Mouse (Mus musculus) forebrain, embryonic 16.5 days (tissue): ENCODE data around the gene Zbtb1. TPM values are rescaled to one million over a fixed set of nuclear protein-coding genes. Genes with fewer than 3 reads are reported as not detected.

Experiments
- ATAC-seq: fragments of 200-750 bp; cut with Nextera tagmentation; 2 replicates; pipeline ENCODE4 v1.8.0; 2017; ENCODE audit warnings: mild to moderate bottlenecking, moderate library complexity
- H3K27ac ChIP-seq: fragments of 300-500 bp; sonication (generic); 2 replicates; pipeline ENCODE4 v1.5.1; 2014; ENCODE audit warnings: low read length, control low read depth
- H3K27me3 ChIP-seq: fragments of 300-500 bp; sonication (generic); replicated peaks from 2 replicates; pipeline ENCODE4 v1.6.1; 2014; ENCODE audit warnings: low read length; ENCODE audit not compliant: control insufficient read depth, insufficient read depth
- H3K36me3 ChIP-seq: fragments of 300-500 bp; sonication (generic); 2 replicates; pipeline ENCODE4 v1.6.1; 2014; ENCODE audit not compliant: control insufficient read depth, insufficient read depth
- H3K4me1 ChIP-seq: fragments of 300-500 bp; sonication (generic); replicated peaks from 2 replicates; pipeline ENCODE4 v1.6.1; 2014; ENCODE audit warnings: low read length; ENCODE audit not compliant: control insufficient read depth, insufficient read depth
- H3K4me2 ChIP-seq: fragments of 300-500 bp; sonication (generic); 2 replicates; pipeline ENCODE4 v1.6.1; 2014; ENCODE audit warnings: mild to moderate bottlenecking, low read length, control low read depth
- H3K4me3 ChIP-seq: fragments of 300-500 bp; sonication (generic); replicated peaks from 2 replicates; pipeline ENCODE4 v1.5.1; 2014; ENCODE audit warnings: mild to moderate bottlenecking, low read length, control low read depth
- H3K9ac ChIP-seq: fragments of 300-500 bp; sonication (generic); replicated peaks from 2 replicates; pipeline ENCODE4 v1.6.1; 2014; ENCODE audit warnings: low read depth, low read length, control low read depth
- H3K9me3 ChIP-seq: fragments of 300-500 bp; sonication (generic); 2 replicates; pipeline ENCODE4 v1.6.1; 2016; ENCODE audit warnings: low read length; ENCODE audit not compliant: control insufficient read depth
- WGBS: fragments of 180-500 bp; shearing (Covaris S2); extraction: QIAGEN DNeasy Blood & Tissue Kit; methylation state at CpG from one replicate; pipeline ENCODE4 v1.1.7; 2014; 5-methylcytosine and 5-hydroxymethylcytosine counted together
- polyA plus RNA-seq: library from polyadenylated mRNA; unstranded; fragments of >200 nt; fragmentation: Nextera tagmentation; extraction: Ambion mirVana; gene quantifications from 2 replicates; pipeline ENCODE4 v1.2.1, GENCODE M21; 2015

Gene Zbtb1
- polyA plus RNA-seq, 1 experiment from 2014 or later, result 4.6 TPM

GRCm38 (mm10) chr12:76415383-76416010 lies 45.4 kb downstream of the Zbtb1 start:
- no peak overlapping the region for H3K4me2 ChIP-seq
- WGBS, result 88% methylated on average over 11 of the region's 12 CpGs
- H3K4me3 ChIP-seq, result no peak overlapping the region
- peaks cover 7% of the 10 kb centered on the region for H3K27me3 ChIP-seq
- H3K27ac ChIP-seq, result no peak overlapping the region
- no peak for ATAC-seq
- H3K9me3 ChIP-seq, result peaks cover 3% of the 10 kb centered on the region; the same call in 1 of the 2 replicates
- H3K9ac ChIP-seq, result no peak overlapping the region
- H3K36me3 ChIP-seq, result no peaks in the 10 kb centered on the region
- peaks cover 6% of the 10 kb centered on the region for H3K4me1 ChIP-seq

- Histone ChIP-seq H3K27ac (no peak within 1 kb of the TSS), H3K36me3 (no peaks in the 10 kb centered on the region), H3K27me3 (peaks cover 7% of the 10 kb centered on the region), H3K9me3 (peaks cover 3% of the 10 kb centered on the region; the same call in 1 of the 2 replicates), H3K4me3 (peak within 1 kb of the TSS; percentile 43), H3K4me2 (peak within 1 kb of the TSS; percentile 78), H3K4me1 (peaks cover 6% of the 10 kb centered on the region), H3K9ac (peak within 1 kb of the TSS; percentile 35; the same call in 1 of the 2 replicates)
- no peak for ATAC-seq
- WGBS, result 2% methylated on average over 35 of the region's 37 CpGs
Observed at GRCm38 (mm10) chr12:76417433-76417854, 47.4 kb downstream of the Zbtb1 start, which contains the start of gene Ppp1r36. Ppp1r36 (plus strand) TSS chr12:76417538.

GRCm38 (mm10) chr12:76418346-76418745 lies 48.3 kb downstream of the Zbtb1 start:
- Histone ChIP-seq H3K27me3 (peaks cover 7% of the 10 kb centered on the region), H3K9me3 (peaks cover 3% of the 10 kb centered on the region; the same call in 1 of the 2 replicates), H3K4me1 (peaks cover 6% of the 10 kb centered on the region), H3K9ac (no peak overlapping the region), H3K4me3 (no peak overlapping the region), H3K4me2 (no peak overlapping the region), H3K27ac (no peak overlapping the region), H3K36me3 (no peaks in the 10 kb centered on the region)
- WGBS, result 97% methylated on average over 5 of the region's 5 CpGs
- ATAC-seq, result no peak

GRCm38 (mm10) chr12:76425256-76425655 lies 55.2 kb downstream of the Zbtb1 start:
- Histone ChIP-seq H3K27ac (no peak overlapping the region), H3K4me3 (no peak overlapping the region), H3K4me2 (no peak overlapping the region), H3K9ac (no peak overlapping the region), H3K4me1 (no peaks in the 10 kb centered on the region), H3K36me3 (no peaks in the 10 kb centered on the region), H3K27me3 (no peaks in the 10 kb centered on the region), H3K9me3 (no peaks in the 10 kb centered on the region)
- 96% methylated on average over 3 of the region's 3 CpGs for WGBS
- ATAC-seq, result no peak

- Histone ChIP-seq H3K27ac (no peak overlapping the region), H3K4me1 (no peaks in the 10 kb centered on the region), H3K4me3 (no peak overlapping the region), H3K9me3 (no peaks in the 10 kb centered on the region), H3K36me3 (no peaks in the 10 kb centered on the region), H3K27me3 (no peaks in the 10 kb centered on the region), H3K4me2 (no peak overlapping the region), H3K9ac (no peak overlapping the region)
- 67% methylated on average over 5 of the region's 5 CpGs for WGBS
- ATAC-seq, result no peak
Observed at GRCm38 (mm10) chr12:76427546-76427945, 57.5 kb downstream of the Zbtb1 start.

GRCm38 (mm10) chr12:76430879-76431406 lies 60.9 kb downstream of the Zbtb1 start:
- H3K9me3 ChIP-seq, result no peaks in the 10 kb centered on the region
- no peak overlapping the region for H3K27ac ChIP-seq
- H3K27me3 ChIP-seq, result no peaks in the 10 kb centered on the region; the same call in 1 of the 2 replicates
- ATAC-seq, result no peak
- 63% methylated on average over 5 of the region's 5 CpGs for WGBS
- H3K9ac ChIP-seq, result no peak overlapping the region
- 0 out of 2 replicates have a peak, but pooled peaks cover 2% of the 10 kb centered on the region for H3K4me1 ChIP-seq
- H3K36me3 ChIP-seq, result no peaks in the 10 kb centered on the region
- H3K4me3 ChIP-seq, result no peak overlapping the region
- H3K4me2 ChIP-seq, result no peak overlapping the region

- Histone ChIP-seq H3K36me3 (no peaks in the 10 kb centered on the region), H3K9me3 (no peaks in the 10 kb centered on the region), H3K9ac (no peak overlapping the region), H3K4me3 (no peak overlapping the region), H3K4me1 (0 out of 2 replicates have a peak, but pooled peaks cover 2% of the 10 kb centered on the region), H3K4me2 (no peak overlapping the region), H3K27ac (no peak overlapping the region), H3K27me3 (no peaks in the 10 kb centered on the region; the same call in 1 of the 2 replicates)
- no peak for ATAC-seq
- 87% methylated on average over 6 of the region's 6 CpGs for WGBS
Observed at GRCm38 (mm10) chr12:76431431-76431830, 61.4 kb downstream of the Zbtb1 start.

GRCm38 (mm10) chr12:76434111-76434510 lies 64.0 kb downstream of the Zbtb1 start:
- Histone ChIP-seq H3K27me3 (no peaks in the 10 kb centered on the region; the same call in 1 of the 2 replicates), H3K36me3 (no peaks in the 10 kb centered on the region), H3K9me3 (no peaks in the 10 kb centered on the region), H3K27ac (no peak overlapping the region), H3K4me1 (0 out of 2 replicates have a peak, but pooled peaks cover 2% of the 10 kb centered on the region), H3K4me2 (no peak overlapping the region), H3K4me3 (no peak overlapping the region), H3K9ac (no peak overlapping the region)
- no peak for ATAC-seq
- 45% methylated on average over 7 of the region's 7 CpGs for WGBS

- peak overlapping the region; percentile 21 for H3K4me3 ChIP-seq
- WGBS, result 3% methylated on average over 17 of the region's 17 CpGs
- no peak for ATAC-seq
Observed at GRCm38 (mm10) chr12:76435084-76435483, 65.0 kb downstream of the Zbtb1 start.

More at GRCm38 (mm10) chr12:76435084-76435483, 65.0 kb downstream of the Zbtb1 start:
- H3K4me2 ChIP-seq, result peak overlapping the region; percentile 43
- H3K4me1 ChIP-seq, result 0 out of 2 replicates have a peak, but pooled peaks cover 2% of the 10 kb centered on the region
- no peaks in the 10 kb centered on the region for H3K9me3 ChIP-seq
- H3K27me3 ChIP-seq, result no peaks in the 10 kb centered on the region; the same call in 1 of the 2 replicates
- H3K27ac ChIP-seq, result no peak overlapping the region
- 0 out of 2 replicates have a peak overlapping the region, but pooled peaks have one; percentile 25 for H3K9ac ChIP-seq
- no peaks in the 10 kb centered on the region for H3K36me3 ChIP-seq
